Mouse (Mus musculus) kidney, postnatal 36 days (tissue): ENCODE results near the gene Mob3b.

Experiments
- DNase-seq, 2 experiments: peaks; one replicate each; pipeline ENCODE4 v3.0.0; 2021 to 2022; ENCODE audit warnings: mixed read lengths in 2 of 2

The Mob3b gene

DNA sequence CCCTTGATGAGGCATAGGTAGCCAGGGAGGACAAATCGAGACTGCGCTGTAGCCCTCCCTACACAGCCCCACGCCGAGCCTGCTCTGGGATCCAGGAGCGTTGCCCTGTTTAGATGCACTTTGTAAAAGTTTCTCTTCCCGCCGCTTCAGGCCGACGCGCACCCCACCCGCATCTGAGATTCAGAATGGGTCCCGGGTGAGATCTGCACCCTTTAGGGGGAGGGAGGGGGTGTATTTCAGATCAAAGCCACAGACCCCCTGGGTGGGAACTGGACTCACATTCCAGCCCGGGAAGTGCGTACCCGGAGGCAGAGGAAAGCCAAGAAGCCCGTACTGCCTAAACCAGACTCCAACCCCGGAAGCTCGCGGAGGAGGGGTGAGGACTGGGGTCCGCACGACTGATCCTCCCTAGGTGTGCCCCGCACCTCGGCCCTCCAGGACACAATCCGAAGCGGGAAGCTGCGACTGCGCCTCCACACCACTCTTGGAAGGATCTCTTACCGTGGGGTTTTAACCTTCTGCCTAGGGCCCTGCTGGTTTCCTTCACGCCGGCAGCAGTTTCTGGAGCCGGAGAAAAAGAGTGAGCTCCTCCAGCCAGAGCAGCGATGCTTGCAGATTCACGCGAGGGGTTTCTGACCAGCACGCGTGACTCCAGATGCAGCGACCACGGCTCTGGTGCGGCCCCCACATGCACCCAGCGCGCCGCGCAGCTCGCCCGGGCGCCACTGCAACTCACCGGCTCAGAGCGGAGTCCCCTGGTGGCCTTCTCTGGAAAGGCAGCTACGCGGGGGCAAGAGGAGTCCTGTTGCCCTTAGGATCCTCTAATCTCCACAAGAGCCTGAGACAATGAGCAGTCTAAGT lies at the start of gene Mob3b:
Gene Mob3b (minus strand): TSS at position 734 of the 861 bp plus-strand sequence.
- DNase-seq: peak; percentile 91 to 96

DNA sequence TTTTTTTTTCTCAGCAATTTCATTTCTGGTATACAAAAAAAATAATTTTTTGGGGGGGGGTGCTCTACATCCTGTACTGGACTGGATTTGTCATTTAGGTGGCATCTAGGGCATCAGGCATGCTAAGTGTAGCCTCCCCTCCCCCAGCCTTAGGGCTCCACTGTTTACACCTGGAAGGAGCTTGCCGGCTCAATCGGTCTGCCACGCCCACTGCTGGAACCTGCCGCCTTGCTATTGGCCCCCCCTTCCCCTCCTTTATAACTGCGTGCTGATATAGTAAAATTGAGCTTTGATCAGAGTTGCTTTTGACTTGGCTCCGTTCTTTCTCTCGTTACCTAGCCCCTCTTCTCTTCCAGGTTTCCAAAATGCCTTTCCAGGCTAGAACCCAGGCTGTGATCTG lies 47.4 kb upstream of the Mob3b start:
- DNase-seq: no peak

DNA sequence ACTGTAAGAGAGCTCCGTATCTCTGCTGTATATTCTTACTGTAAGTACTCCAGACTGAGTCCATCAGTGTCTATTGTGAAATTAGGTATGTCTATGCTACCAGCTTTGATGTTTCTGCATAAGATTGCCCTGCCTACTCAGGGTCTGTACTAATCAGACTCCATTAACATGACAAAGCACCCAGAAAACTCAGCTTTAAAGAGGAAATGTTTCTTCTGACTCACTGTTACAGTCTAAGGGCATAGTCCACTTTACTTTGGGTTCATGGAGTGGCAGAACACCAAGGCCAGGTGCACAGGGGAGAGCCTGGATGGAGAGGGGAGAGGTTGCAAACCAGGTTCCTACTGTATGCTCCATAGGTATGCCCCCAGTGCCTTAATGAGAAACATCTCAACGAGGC lies 46.4 kb upstream of the Mob3b start:
- no peak for DNase-seq

DNA sequence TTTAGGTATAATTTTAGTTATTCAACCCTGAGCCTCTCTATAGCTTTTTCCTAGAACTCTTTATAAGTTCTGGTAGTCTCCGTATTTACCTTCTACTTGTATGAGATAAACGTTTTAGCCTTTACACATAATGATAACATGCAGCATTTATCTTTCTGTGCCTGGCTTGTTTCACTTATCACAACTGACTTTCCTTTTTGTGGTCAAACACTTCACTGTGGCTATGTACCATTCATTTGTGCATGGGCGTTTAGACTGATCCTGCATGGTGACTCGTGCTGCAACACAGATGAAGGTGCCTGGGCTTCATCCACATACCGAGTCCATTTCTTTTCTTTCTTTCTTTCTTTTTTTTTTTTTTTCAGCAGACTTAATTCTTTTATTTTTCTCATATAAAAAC lies 44.4 kb upstream of the Mob3b start:
- DNase-seq: no peak

DNA sequence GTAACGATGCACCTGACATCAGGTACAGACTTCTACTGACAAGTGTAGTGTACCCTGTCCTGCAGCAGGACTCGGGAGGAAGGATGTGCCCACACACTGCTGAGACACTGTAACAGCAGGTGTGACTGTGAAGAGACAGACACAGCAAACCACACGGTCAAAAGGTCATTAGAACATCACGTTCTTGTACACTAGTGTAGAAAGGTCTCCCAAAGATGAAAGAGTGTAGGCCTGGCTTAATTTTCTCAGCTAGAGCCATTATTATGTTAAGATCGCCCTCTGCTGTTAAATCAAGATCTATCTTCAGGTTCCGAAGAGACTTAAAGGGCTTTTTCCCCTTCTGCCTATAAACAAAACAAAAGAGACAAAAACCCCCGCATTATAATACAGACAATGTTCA lies 35.4 kb upstream of the Mob3b start:
- peak; percentile 4 to 27 for DNase-seq

DNA sequence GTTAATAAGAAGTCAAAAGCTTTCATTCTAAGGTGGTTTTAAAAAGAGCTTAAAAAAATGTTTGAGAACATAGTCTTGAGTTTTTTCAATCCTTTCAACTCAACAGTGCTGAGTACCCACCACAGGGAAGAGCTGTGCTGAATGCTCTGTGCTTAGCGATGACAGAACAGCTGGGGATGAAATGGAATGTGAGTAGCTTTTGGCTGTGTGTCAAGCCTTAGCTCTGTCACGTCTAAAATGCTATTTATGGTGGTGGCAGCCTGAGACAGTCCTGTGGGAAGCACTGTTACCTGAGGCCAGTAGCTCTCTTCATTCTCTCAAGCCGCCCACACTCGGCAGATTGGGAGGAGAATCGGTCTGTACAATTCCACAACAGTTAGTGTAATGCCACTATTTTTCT lies 32.5 kb upstream of the Mob3b start:
- DNase-seq: no peak

DNA sequence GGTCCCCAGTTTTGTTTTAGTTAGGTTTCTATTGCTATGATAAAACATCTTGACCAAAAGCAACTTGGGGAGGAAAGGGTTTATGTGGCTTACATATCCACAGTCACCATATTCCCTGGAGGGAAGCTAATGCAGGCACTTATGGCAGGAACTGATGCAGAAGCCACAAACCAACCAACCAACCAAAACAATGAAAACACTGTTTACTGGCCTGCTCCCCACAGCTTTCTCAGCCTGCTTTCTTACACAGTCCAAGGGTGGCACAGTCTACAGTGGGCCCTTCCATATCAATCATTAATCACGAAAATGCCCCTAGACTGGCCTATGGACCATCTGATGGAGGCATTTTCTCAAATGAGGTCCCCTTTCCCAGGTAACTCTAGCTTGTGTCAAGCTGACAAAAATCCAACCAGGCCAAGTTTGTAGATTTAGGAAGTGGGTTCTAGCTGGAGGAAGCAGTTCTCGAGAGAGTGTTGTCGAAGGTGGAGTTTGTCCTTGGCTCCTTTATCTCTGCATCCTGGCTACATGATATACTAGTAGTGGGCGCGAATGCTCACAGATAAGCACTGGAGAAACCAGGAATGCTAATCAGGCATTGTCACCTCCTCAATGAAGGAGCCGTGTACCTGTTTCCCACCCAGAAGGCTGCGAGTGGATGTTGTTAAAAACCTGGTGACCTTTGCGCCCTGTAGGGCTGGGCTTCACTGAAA lies 30.5 kb upstream of the Mob3b start:
- no peak for DNase-seq

DNA sequence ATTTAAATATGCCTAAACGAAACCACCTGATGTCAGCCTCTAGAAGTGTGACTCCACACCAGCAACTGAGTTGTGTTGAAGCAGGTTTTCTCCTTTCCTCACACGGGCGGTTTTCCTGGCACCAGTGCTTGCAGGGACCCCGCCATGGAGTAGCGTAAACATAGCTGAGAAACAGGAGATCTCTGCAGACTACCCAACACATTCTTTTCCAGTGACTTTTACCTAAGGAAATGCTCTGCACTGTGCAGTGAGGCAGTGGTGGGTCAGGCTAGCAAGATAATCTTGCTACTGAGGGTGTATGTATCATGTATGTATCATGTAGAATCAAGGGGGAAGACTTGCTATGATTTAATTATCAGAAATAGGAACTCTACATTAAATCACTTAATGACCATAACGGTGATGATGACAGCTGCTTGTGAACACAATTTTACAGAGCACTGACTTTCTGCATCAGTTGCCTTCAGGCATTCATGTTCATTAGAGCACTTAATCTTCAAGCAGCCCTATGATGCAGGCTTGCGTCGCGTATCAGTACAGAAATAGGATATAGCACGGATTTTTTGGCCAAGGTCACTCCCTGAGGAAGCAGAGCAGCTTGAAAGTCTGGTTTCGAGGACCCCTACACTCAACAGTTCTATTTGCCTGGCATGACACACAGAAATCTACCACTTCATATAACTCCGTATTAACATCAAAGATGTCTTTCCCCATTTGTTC lies 20.8 kb upstream of the Mob3b start:
- no peak for DNase-seq

DNA sequence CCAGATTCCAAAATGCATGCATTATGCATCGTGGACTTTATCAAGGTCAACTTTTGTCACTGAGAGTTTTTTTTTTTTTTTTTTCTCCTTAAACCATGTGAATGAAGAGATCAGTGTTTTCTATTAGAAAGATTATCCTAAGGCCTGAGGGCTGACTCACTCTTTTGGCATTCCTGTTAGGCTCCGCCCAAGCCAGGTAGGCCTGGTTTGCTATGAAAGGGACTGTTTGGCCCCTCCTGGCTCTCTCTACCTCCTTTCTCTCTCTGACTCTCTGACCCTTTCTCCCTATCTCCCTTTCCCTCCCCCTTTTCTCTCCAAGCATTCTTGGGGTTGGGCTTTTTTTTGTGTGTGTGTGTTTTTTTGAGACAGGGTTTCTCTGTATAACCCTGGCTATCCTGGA lies 18.3 kb upstream of the Mob3b start:
- no peak for DNase-seq

DNA sequence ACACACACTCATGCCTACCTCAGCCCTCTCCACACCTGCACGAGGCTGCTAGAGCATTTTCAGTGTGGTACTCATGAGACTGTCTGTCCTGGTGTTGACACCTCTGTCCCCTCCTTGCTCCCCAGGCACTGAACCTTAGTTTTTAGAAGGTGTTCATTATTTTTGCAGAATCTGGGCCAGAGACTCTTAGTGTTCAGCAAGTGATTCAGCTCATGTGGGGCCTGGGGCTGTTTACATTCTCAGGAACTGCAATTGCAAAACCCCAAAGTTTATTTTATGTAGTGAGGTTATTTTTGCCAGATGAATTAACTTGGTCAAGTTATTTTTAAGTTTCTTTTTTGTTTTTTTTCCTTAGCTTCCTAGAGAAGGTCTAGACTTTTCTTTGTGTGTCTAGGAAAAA lies 16.3 kb upstream of the Mob3b start:
- no peak for DNase-seq

DNA sequence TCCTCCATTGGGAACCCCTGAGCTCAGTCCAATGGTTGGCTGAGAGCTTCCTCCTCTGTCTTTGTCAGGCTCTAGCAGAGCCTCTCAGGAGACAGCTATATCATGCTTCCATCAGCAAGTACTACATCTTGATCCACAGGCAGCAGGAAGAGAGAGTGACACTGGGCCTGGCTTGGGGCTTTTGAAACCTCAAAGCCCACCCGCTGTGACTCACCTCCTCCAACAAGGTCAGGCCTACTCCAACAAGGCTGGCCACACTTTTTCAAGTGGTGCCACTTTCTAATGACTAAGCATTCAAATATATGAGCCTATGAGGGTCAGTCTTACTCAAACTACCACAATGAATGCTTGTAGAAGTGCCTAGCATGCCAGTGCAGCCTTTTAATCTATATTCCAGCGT lies 15.2 kb upstream of the Mob3b start:
- DNase-seq: no peak

DNA sequence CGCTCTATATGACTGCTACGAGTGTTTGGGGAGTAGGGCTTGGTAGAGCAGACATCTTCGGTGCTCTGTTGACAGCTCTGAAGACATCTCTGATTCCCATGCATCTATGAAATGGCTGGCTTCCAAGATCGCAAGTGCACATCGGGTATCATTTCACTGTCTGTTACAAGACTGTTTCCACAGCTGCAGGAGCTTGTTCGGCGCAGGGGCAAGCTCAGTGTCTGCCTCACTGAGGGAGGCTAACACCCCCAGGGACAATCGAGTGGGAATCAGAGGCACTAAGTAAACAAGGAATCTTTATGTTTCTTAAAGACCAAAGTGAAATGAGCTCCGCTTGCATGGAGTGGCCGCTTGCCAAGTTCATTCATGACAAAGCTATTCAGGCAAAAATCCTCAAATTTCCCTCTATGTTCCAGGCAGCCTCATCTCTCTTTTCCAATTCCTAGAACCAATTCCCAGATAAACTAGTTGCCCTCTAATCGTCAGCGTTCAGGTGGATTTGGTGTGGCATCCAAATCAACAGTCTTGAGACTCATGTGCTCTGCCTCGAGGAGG lies 12.4 kb upstream of the Mob3b start:
- no peak for DNase-seq

DNA sequence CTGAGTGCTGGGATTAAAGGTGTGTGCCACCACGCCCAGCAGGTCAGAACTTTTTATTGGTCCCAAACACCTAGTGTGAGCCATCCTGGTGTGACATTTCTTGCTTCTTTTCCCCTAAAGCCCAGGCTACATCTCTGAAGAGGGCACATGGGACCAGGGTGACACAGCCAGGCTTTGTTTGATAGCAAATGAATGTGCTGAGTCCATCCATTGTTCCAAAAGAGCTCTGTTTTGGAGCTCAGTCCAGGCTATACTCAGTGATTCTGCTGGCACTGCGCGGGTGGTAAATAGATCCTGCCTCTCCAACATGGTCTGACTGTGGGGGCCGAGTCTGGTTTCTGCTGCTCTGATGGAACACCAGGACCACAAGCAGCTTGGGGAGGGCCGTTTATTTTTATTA lies 10.6 kb upstream of the Mob3b start:
- no peak for DNase-seq

DNA sequence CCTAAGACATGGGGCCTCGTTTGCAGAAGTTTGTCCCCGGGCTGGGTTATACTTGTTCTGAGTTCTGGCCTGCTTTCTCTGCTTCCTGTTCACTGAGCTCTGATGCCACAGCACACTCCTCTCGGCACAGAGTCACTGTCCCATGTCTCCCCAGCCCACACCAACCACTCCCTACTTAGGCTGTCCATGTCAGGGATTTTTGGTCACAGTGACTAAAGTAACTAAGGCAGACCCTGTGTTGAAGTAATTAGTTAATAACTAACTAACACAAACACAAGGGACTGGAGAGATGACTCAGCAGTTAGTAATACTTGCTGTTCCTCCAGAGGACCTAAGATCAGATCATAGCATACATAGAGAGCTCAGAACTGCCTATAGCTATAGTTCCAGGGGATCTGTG lies 8.7 kb upstream of the Mob3b start:
- DNase-seq: peak; percentile 20 to 31

DNA sequence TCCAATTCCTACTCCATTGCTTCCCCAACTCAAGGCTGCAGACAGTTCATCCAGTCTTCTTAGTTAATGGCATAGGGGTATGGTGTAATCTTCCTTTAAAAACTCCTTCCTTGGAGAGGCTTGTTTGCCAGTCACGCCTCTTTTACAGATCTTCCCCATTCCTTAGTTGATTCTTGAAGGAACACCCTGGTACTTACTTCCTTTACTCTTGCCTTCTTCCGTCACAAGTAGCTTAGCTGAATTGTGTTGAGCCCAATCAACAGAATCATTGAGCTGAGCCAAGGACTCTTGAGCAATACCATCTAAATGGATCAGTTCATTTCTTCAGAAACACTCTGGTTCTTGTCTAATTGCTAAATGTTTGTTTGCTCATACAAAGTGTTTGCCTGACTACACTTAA lies 8.0 kb upstream of the Mob3b start:
- no peak for DNase-seq

DNA sequence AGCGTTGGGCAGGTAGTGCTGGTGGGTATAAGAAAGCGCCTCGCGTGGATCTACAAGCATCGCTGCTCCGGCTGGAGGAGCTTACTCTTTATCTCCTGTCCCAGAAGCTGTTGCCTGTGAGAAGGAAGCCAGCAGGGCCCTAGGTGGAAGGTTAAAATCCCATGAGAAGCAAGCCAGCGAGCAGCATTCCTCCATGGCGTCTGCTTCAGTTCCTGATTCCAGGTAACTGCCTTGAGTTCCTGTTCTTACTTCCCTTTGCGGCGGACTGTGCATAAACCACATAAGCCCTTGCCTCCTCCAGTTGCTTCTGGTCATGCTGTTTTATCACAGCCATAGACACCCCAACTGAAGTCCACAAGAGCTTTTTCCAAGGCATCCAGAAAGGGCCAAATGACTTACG lies 531 bp upstream of the Mob3b start:
- DNase-seq: no peak

DNA sequence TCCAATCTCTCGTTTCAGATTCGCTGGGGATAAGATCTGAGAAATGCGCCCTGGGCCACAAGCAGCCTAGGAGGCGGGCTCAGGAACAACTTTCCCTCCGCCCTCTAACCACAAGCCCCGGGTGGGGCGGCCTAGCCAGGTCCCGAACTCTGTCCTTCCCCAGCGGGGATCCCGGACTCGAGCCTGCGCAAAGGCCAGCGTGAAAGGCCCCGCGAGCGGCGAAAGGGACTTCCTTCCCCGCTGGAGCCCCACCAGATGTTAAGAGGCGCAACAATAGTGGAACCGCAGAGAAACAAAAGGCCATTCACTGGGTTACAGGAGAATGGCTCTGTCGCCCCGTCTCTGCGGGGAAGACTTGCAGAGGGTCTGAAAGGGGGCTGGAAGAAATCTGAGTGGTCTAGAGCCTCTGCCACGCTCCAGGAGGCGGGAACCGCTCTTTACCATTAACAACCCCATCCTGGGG lies 1.1 kb downstream of the Mob3b start:
- DNase-seq: peak; percentile 86 to 88

DNA sequence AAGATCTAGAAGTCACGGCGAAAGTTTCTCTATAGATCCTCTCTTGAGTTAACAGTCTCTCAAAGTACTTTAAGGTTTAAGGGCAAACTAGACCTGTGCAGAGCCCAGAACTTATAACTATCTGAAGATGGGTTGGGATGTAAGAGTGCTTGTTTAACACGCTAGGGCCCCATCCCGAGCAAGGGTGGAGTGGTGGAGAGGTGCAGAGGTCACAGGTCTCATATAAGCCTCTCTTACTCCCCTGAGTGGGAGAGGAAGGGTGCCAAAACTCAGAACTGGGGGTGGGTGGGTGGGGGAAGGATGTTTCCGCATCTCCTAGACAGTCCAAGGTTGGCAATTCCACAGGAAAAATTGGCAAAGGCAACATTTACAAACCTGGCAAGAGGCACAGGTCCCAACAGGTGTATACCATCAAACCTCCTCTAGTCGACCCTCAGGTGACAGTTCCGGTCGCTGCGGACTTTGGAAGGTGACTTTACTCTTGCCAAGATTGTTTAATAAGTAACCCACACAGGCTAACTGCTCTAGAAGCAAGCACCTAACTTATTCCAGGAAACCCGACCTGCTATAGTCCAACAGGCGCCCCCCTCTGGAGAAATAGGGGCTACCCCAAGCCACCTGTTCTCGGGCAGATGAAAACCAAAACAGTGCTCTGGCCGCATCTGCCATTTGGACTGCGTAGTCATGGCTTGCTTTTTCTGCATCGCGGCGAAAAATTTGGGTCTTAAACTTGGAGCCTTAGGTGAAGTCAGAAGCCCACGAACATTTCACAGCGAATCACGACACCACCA lies 2.0 kb downstream of the Mob3b start:
- DNase-seq: peak; percentile 90 to 96

DNA sequence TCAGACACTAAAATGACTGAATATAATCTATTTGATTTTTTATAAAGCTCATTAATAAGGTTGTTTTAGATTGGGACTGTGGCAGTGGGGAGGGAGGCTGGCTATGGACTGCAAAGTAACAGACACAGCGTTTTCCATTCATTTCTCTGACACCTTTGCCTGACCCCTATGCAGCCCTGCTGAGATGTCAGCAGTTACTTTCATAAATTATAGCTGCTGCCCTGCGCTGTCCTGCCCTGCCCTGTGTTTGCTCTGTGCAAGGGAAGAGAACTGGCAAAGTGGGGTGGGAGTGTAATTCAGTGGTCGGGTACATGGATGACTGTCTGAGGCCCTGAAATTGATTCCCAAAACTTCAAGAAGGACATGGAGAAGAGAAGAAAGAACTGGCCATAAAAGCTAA lies 3.2 kb downstream of the Mob3b start:
- DNase-seq: peak; percentile 34 to 52

DNA sequence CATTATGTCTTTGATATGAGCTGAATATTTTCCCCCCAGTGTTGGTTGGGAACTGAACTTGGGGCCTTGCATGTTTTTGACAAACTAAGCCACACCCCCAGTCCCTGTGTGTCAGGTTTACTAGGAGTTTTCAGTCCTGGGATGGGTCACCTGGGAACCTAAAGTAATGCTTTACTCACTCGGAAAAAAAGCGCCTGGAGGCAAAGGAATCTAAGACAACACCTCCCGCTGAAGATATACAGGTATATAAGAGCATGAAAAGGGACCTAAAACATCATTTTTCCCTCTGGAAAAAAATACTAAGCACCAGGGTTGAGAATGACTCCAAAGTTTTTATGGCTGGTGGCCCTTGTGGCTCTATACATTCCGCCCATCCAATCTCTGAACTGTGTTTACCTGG lies 5.5 kb downstream of the Mob3b start, which contains the start of gene Ifnk:
Gene Ifnk (plus strand): TSS at position 301 of the 400 bp plus-strand sequence.
- no peak for DNase-seq

DNA sequence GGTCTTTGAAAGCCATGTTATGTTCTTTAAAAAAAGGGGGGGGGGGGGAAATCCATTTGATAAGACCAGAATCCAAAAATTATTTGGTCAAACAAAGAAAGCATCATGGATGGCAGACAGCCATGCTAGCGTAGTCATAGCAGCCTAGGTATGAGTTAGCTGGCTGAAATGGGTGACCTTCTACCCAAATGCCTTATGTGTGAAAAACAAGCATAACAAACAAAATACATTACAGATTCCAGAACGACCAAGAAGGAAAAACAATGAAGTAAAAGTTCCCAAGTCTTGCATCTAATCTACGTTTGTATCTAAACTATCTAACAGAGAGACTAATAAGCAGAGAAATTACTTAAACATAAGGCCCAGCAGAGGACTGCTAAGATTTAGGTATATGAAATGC lies 6.6 kb downstream of the Mob3b start:
- no peak for DNase-seq

DNA sequence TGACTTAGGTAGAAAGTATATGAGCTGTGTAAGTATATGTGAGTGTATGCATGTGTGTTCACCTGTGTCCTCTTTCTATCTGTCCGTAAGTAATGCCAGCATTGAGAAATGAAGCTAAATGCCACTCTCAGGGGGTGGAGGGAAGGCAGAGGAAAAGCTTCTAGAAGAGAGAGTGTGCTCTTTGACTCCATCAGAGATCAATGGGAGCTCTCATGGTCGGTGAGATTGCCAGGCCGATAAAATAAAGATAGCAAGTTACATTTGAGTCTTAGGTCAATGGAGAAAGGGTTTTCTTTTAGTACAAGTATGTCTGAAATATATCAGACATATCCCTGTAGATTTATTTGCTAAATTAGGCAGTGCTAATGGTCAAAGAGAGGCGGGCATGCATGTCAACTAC lies 9.0 kb downstream of the Mob3b start:
- DNase-seq: no peak
